Mouse (Mus musculus): ENCODE measurements around the gene Cyp11a1. TPM values are rescaled to one million over a fixed set of nuclear protein-coding genes. Genes with fewer than 3 reads are reported as not detected.
A peak's percentile ranks its signal among the peaks of the same experiment; 100 is the strongest.

The Cyp11a1 gene
- total RNA-seq, 1 experiment: 3.0 TPM

GRCm38 (mm10) chr9:57998032-57998659, 8.1 kb upstream of the Cyp11a1 start:
- no peaks in the 10 kb centered on the region for H3K36me3 ChIP-seq (ENCODE audit: control insufficient read depth, insufficient read depth, low read length, poor library complexity, severe bottlenecking)
- no peak overlapping the region for H3K27ac ChIP-seq (ENCODE audit: insufficient read depth, low read depth, low read length, poor library complexity, severe bottlenecking)
- H3K9ac ChIP-seq (ENCODE audit: insufficient read depth, low read depth, low read length, poor library complexity, severe bottlenecking): peak overlapping the region; percentile 42; the same call in 1 of the 2 replicates
- no peaks in the 10 kb centered on the region for H3K9me3 ChIP-seq (ENCODE audit: control insufficient read depth, insufficient read depth, low read depth, low read length)
- peak; percentile 92 for TF ChIP-seq ZC3H11A (IDR thresholded peaks at IDR 0.05; ENCODE audit: borderline replicate concordance, low read depth, low read length)
- TF ChIP-seq MAFK (IDR thresholded peaks at IDR 0.05; ENCODE audit: insufficient read depth, low read depth, low read length): 0 out of 2 replicates have a peak, but pooled peaks have one; percentile 15
- TF ChIP-seq CHD2 (IDR thresholded peaks at IDR 0.05; ENCODE audit: low read depth, low read length): no peak
- peak; percentile 83 for TF ChIP-seq ZNF384 (IDR thresholded peaks at IDR 0.05; ENCODE audit: low read depth, low read length)
- in situ Hi-C loops (cut with MboI; ENCODE audit: low sequenced_read_pairs in 2 of 2, unreplicated experiment in 2 of 2): loop anchor here in 1 of 2 experiments (5.0 to 10.0 kb wide), 2 partner anchors 61 to 133 kb away; no protein-coding TSS in a partner anchor
- DNase-seq (ENCODE audit: low read depth, low spot score): peak; percentile 83
- peaks cover 0 to 9% of the 10 kb centered on the region in 2 experiments; a peak in 1 of 4 replicates for H3K4me1 ChIP-seq (ENCODE audit: control insufficient read depth in 2 of 2, insufficient read depth in 2 of 2, low read length in 2 of 2, poor library complexity in 1 of 2)
- peak overlapping the region; percentile 54 to 67 for H3K4me3 ChIP-seq (ENCODE audit: insufficient read depth in 1 of 2, low read depth in 1 of 2, low read length in 2 of 2, poor library complexity in 1 of 2, severe bottlenecking in 1 of 2)

DNA sequence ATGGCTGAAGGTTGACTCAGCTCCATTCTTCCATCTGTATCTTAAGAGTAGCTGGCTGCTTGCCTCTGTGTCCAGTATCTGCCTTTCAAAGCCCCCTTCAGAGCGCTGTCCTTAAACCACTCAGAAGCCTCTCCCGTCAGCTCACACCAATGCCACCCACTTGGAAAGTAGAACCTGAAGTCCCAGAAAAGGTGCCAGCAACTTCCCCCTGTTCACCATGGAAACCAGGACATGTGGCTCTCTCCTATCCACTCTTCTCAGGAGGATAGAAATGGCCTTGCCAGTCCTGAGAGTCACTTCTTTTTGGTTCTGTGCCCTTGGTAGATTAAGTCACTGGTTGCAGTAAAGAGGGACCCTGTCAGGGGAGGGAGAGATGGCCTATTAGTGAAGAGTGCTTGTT, 7.5 kb upstream of the Cyp11a1 start:
- peaks cover 0 to 9% of the 10 kb centered on the region in 2 experiments; a peak in 1 of 4 replicates for H3K4me1 ChIP-seq (ENCODE audit: control insufficient read depth in 2 of 2, insufficient read depth in 2 of 2, low read length in 2 of 2, poor library complexity in 1 of 2)
- DNase-seq (ENCODE audit: low read depth, low spot score): no peak
- H3K4me3 ChIP-seq (ENCODE audit: insufficient read depth in 1 of 2, low read depth in 1 of 2, low read length in 2 of 2, poor library complexity in 1 of 2, severe bottlenecking in 1 of 2): peak overlapping the region in 1 of 2 experiments; percentile 67; a peak in 1 of 4 replicates
- TF ChIP-seq CHD2 (IDR thresholded peaks at IDR 0.05; ENCODE audit: low read depth, low read length) (no peak), HCFC1 (IDR thresholded peaks at IDR 0.05; ENCODE audit: borderline replicate concordance, insufficient read depth, low read length) (no peak), ZNF384 (IDR thresholded peaks at IDR 0.05; ENCODE audit: low read depth, low read length) (no peak), ZC3H11A (IDR thresholded peaks at IDR 0.05; ENCODE audit: borderline replicate concordance, low read depth, low read length) (no peak), MAFK (IDR thresholded peaks at IDR 0.05; ENCODE audit: insufficient read depth, low read depth, low read length) (no peak)
- no peak overlapping the region for H3K27ac ChIP-seq (ENCODE audit: insufficient read depth, low read depth, low read length, poor library complexity, severe bottlenecking)
- H3K9me3 ChIP-seq (ENCODE audit: control insufficient read depth, insufficient read depth, low read depth, low read length): no peaks in the 10 kb centered on the region
- H3K9ac ChIP-seq (ENCODE audit: insufficient read depth, low read depth, low read length, poor library complexity, severe bottlenecking): no peak overlapping the region
- H3K36me3 ChIP-seq (ENCODE audit: control insufficient read depth, insufficient read depth, low read length, poor library complexity, severe bottlenecking): no peaks in the 10 kb centered on the region
- in situ Hi-C loops (cut with MboI; ENCODE audit: low sequenced_read_pairs in 2 of 2, unreplicated experiment in 2 of 2): loop anchor here in 1 of 2 experiments (5.0 to 10.0 kb wide), 2 partner anchors 61 to 134 kb away; no protein-coding TSS in a partner anchor

GRCm38 (mm10) chr9:57999676-58000075, 6.5 kb upstream of the Cyp11a1 start:
- no peaks in the 10 kb centered on the region for H3K36me3 ChIP-seq (ENCODE audit: control insufficient read depth, insufficient read depth, low read length, poor library complexity, severe bottlenecking)
- H3K27ac ChIP-seq (ENCODE audit: insufficient read depth, low read depth, low read length, poor library complexity, severe bottlenecking): no peak overlapping the region
- DNase-seq (ENCODE audit: low read depth, low spot score): no peak
- no peaks in the 10 kb centered on the region for H3K9me3 ChIP-seq (ENCODE audit: control insufficient read depth, insufficient read depth, low read depth, low read length)
- in situ Hi-C loops (cut with MboI; ENCODE audit: low sequenced_read_pairs in 2 of 2, unreplicated experiment in 2 of 2): loop anchor here in 1 of 2 experiments (5.0 to 10.0 kb wide), 2 partner anchors 62 to 135 kb away; no protein-coding TSS in a partner anchor
- no peak overlapping the region for H3K4me3 ChIP-seq (ENCODE audit: insufficient read depth in 1 of 2, low read depth in 1 of 2, low read length in 2 of 2, poor library complexity in 1 of 2, severe bottlenecking in 1 of 2)
- H3K4me1 ChIP-seq (ENCODE audit: control insufficient read depth in 2 of 2, insufficient read depth in 2 of 2, low read length in 2 of 2, poor library complexity in 1 of 2): peaks cover 0 to 9% of the 10 kb centered on the region in 2 experiments; a peak in 1 of 4 replicates
- TF ChIP-seq ZC3H11A (IDR thresholded peaks at IDR 0.05; ENCODE audit: borderline replicate concordance, low read depth, low read length) (no peak), ZNF384 (IDR thresholded peaks at IDR 0.05; ENCODE audit: low read depth, low read length) (no peak), HCFC1 (IDR thresholded peaks at IDR 0.05; ENCODE audit: borderline replicate concordance, insufficient read depth, low read length) (no peak), MAFK (IDR thresholded peaks at IDR 0.05; ENCODE audit: insufficient read depth, low read depth, low read length) (no peak), CHD2 (IDR thresholded peaks at IDR 0.05; ENCODE audit: low read depth, low read length) (no peak)
- H3K9ac ChIP-seq (ENCODE audit: insufficient read depth, low read depth, low read length, poor library complexity, severe bottlenecking): no peak overlapping the region

DNA sequence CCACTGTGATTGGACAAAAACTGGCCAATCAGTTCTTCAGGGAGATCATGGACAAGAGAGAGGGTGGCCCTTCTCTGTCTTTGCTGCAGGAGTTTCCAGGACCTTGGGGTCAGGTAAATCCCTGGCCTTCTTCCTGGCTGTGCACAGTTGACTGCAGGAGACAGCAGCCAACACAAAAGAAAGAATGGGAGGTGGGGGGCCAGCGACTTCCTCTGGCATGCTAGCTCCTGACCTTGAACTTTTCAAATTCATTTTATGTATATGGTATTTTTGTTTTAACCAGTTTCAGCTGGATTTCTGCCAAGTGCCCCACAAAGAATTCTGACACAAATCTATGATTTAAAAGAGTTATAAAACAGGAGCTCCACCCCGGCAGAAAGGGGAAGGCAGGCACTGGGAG, 2.9 kb upstream of the Cyp11a1 start:
- H3K9me3 ChIP-seq (ENCODE audit: control insufficient read depth, insufficient read depth, low read depth, low read length): no peaks in the 10 kb centered on the region
- in situ Hi-C loops (cut with MboI; ENCODE audit: low sequenced_read_pairs in 2 of 2, unreplicated experiment in 2 of 2): no loop called here
- H3K4me1 ChIP-seq (ENCODE audit: control insufficient read depth in 2 of 2, insufficient read depth in 2 of 2, low read length in 2 of 2, poor library complexity in 1 of 2): peaks cover 0 to 12% of the 10 kb centered on the region in 2 experiments; a peak in 2 of 4 replicates
- no peak for TF ChIP-seq HCFC1 (IDR thresholded peaks at IDR 0.05; ENCODE audit: borderline replicate concordance, insufficient read depth, low read length)
- TF ChIP-seq MAFK (IDR thresholded peaks at IDR 0.05; ENCODE audit: insufficient read depth, low read depth, low read length): no peak
- TF ChIP-seq ZNF384 (IDR thresholded peaks at IDR 0.05; ENCODE audit: low read depth, low read length): no peak
- TF ChIP-seq ZC3H11A (IDR thresholded peaks at IDR 0.05; ENCODE audit: borderline replicate concordance, low read depth, low read length): no peak
- TF ChIP-seq CHD2 (IDR thresholded peaks at IDR 0.05; ENCODE audit: low read depth, low read length): no peak
- no peak overlapping the region; a peak in 1 of 4 replicates for H3K4me3 ChIP-seq (ENCODE audit: insufficient read depth in 1 of 2, low read depth in 1 of 2, low read length in 2 of 2, poor library complexity in 1 of 2, severe bottlenecking in 1 of 2)
- no peaks in the 10 kb centered on the region; the same call in 1 of the 2 replicates for H3K36me3 ChIP-seq (ENCODE audit: control insufficient read depth, insufficient read depth, low read length, poor library complexity, severe bottlenecking)
- no peak for DNase-seq (ENCODE audit: low read depth, low spot score)
- no peak overlapping the region; the same call in 1 of the 2 replicates for H3K9ac ChIP-seq (ENCODE audit: insufficient read depth, low read depth, low read length, poor library complexity, severe bottlenecking)
- H3K27ac ChIP-seq (ENCODE audit: insufficient read depth, low read depth, low read length, poor library complexity, severe bottlenecking): peak overlapping the region; percentile 91; the same call in 1 of the 2 replicates

All from ES-E14 (cell line).